Mouse (Mus musculus): ENCODE data around the gene Foxk1. TPM values are rescaled to one million over a fixed set of nuclear protein-coding genes. Genes with fewer than 3 reads are reported as not detected.

Foxk1 gene
- total and polyA plus RNA-seq, 2 experiments from 2014 or later, result 7.1 to 30.0 TPM

- H3K27me3 ChIP-seq (ENCODE audit: insufficient read depth, low read length), result no peaks in the 10 kb centered on the region
- no peak for TF ChIP-seq CTCF (IDR thresholded peaks at IDR 0.05)
- H3K9ac ChIP-seq (replicated peaks; ENCODE audit: low read length, poor library complexity, severe bottlenecking), result no peak overlapping the region
- ATAC-seq (ENCODE audit: low FRiP score), result no peak
- H3K27ac ChIP-seq (ENCODE audit: low read depth, low read length), result no peak overlapping the region
- peaks cover 10% of the 10 kb centered on the region for H3K4me1 ChIP-seq (ENCODE audit: insufficient read depth, low read length)
- no peak for DNase-seq (ENCODE audit: low spot score)
- no peak overlapping the region for H3K4me2 ChIP-seq (ENCODE audit: low read depth, low read length, poor library complexity, severe bottlenecking)
- H3K36me3 ChIP-seq (ENCODE audit: insufficient read depth, low read length), result no peaks in the 10 kb centered on the region
- H3K9me3 ChIP-seq (ENCODE audit: low read length), result no peaks in the 10 kb centered on the region
- no peak overlapping the region for H3K4me3 ChIP-seq (ENCODE audit: low read depth, low read length)
- 39% methylated on average over 6 of the region's 6 CpGs for WGBS
These were observed 15.0 kb upstream of the Foxk1 start for GRCm38 (mm10) chr5:142386329-142386728.

- Histone ChIP-seq H3K9me3 (ENCODE audit: low read length) (no peaks in the 10 kb centered on the region), H3K4me3 (ENCODE audit: low read depth, low read length) (no peak overlapping the region), H3K4me1 (ENCODE audit: insufficient read depth, low read length) (peaks cover 10% of the 10 kb centered on the region), H3K27me3 (ENCODE audit: insufficient read depth, low read length) (no peaks in the 10 kb centered on the region), H3K27ac (ENCODE audit: low read depth, low read length) (peak overlapping the region; percentile 19; the same call in 1 of the 2 replicates), H3K36me3 (ENCODE audit: insufficient read depth, low read length) (no peaks in the 10 kb centered on the region), H3K4me2 (ENCODE audit: low read depth, low read length, poor library complexity, severe bottlenecking) (no peak overlapping the region), H3K9ac (replicated peaks; ENCODE audit: low read length, poor library complexity, severe bottlenecking) (no peak overlapping the region)
- peak; percentile 23 for TF ChIP-seq CTCF (IDR thresholded peaks at IDR 0.05)
- DNase-seq (ENCODE audit: low spot score), result peak; percentile 76
- 32% methylated on average over 17 of the region's 17 CpGs for WGBS
- peak; percentile 62; the same call in 1 of the 2 replicates for ATAC-seq (ENCODE audit: low FRiP score)
These were observed 14.3 kb upstream of the Foxk1 start for GRCm38 (mm10) chr5:142386784-142387680.

GRCm38 (mm10) chr5:142387716-142388115 is 13.6 kb upstream of the Foxk1 start:
- DNase-seq (ENCODE audit: low spot score), result peak; percentile 39

GRCm38 (mm10) chr5:142391691-142392090 is 9.6 kb upstream of the Foxk1 start:
- Histone ChIP-seq H3K4me2 (ENCODE audit: low read depth, low read length, poor library complexity, severe bottlenecking) (no peak overlapping the region), H3K4me3 (ENCODE audit: low read depth, low read length) (no peak overlapping the region), H3K9ac (replicated peaks; ENCODE audit: low read length, poor library complexity, severe bottlenecking) (no peak overlapping the region), H3K27me3 (ENCODE audit: insufficient read depth, low read length) (no peaks in the 10 kb centered on the region), H3K36me3 (ENCODE audit: insufficient read depth, low read length) (no peaks in the 10 kb centered on the region), H3K9me3 (ENCODE audit: low read length) (no peaks in the 10 kb centered on the region), H3K4me1 (ENCODE audit: insufficient read depth, low read length) (peaks cover 5% of the 10 kb centered on the region; the same call in 1 of the 2 replicates), H3K27ac (ENCODE audit: low read depth, low read length) (no peak overlapping the region)
- DNase-seq (ENCODE audit: low spot score) (no peak), ATAC-seq (ENCODE audit: low FRiP score) (no peak)
- no peak for TF ChIP-seq CTCF (IDR thresholded peaks at IDR 0.05)
- WGBS, result 55% methylated on average over 5 of the region's 5 CpGs

More at GRCm38 (mm10) chr5:142387716-142388115, 13.6 kb upstream of the Foxk1 start:
- TF ChIP-seq CTCF (IDR thresholded peaks at IDR 0.05), result peak; percentile 71
- WGBS, result 72% methylated on average over 4 of the region's 4 CpGs
- H3K4me3 ChIP-seq (ENCODE audit: low read depth, low read length), result no peak overlapping the region
- H3K9me3 ChIP-seq (ENCODE audit: low read length), result no peaks in the 10 kb centered on the region
- no peak for ATAC-seq (ENCODE audit: low FRiP score)
- H3K4me1 ChIP-seq (ENCODE audit: insufficient read depth, low read length), result peaks cover 10% of the 10 kb centered on the region
- no peaks in the 10 kb centered on the region for H3K36me3 ChIP-seq (ENCODE audit: insufficient read depth, low read length)
- no peak overlapping the region for H3K9ac ChIP-seq (replicated peaks; ENCODE audit: low read length, poor library complexity, severe bottlenecking)
- H3K4me2 ChIP-seq (ENCODE audit: low read depth, low read length, poor library complexity, severe bottlenecking), result no peak overlapping the region
- no peak overlapping the region for H3K27ac ChIP-seq (ENCODE audit: low read depth, low read length)
- H3K27me3 ChIP-seq (ENCODE audit: insufficient read depth, low read length), result no peaks in the 10 kb centered on the region

GRCm38 (mm10) chr5:142394602-142395252 is 6.6 kb upstream of the Foxk1 start:
- ATAC-seq (ENCODE audit: low FRiP score), result no peak
- H3K27me3 ChIP-seq (ENCODE audit: insufficient read depth, low read length), result no peaks in the 10 kb centered on the region
- no peaks in the 10 kb centered on the region for H3K36me3 ChIP-seq (ENCODE audit: insufficient read depth, low read length)
- no peak overlapping the region for H3K4me2 ChIP-seq (ENCODE audit: low read depth, low read length, poor library complexity, severe bottlenecking)
- no peak overlapping the region for H3K4me3 ChIP-seq (ENCODE audit: low read depth, low read length)
- WGBS, result 93% methylated on average over 6 of the region's 6 CpGs
- TF ChIP-seq CTCF (IDR thresholded peaks at IDR 0.05), result peak; percentile 49
- H3K4me1 ChIP-seq (ENCODE audit: insufficient read depth, low read length), result no peaks in the 10 kb centered on the region
- no peaks in the 10 kb centered on the region for H3K9me3 ChIP-seq (ENCODE audit: low read length)
- DNase-seq (ENCODE audit: low spot score), result no peak
- H3K9ac ChIP-seq (replicated peaks; ENCODE audit: low read length, poor library complexity, severe bottlenecking), result no peak overlapping the region
- no peak overlapping the region for H3K27ac ChIP-seq (ENCODE audit: low read depth, low read length)

GRCm38 (mm10) chr5:142395909-142396308 is 5.4 kb upstream of the Foxk1 start:
- H3K27ac ChIP-seq (ENCODE audit: low read depth, low read length), result no peak overlapping the region
- 0 out of 2 replicates have a peak, but pooled peaks cover 7% of the 10 kb centered on the region for H3K4me1 ChIP-seq (ENCODE audit: insufficient read depth, low read length)
- no peaks in the 10 kb centered on the region for H3K9me3 ChIP-seq (ENCODE audit: low read length)
- TF ChIP-seq CTCF (IDR thresholded peaks at IDR 0.05), result no peak
- H3K36me3 ChIP-seq (ENCODE audit: insufficient read depth, low read length), result no peaks in the 10 kb centered on the region
- H3K4me2 ChIP-seq (ENCODE audit: low read depth, low read length, poor library complexity, severe bottlenecking), result no peak overlapping the region
- DNase-seq (ENCODE audit: low spot score) (no peak), ATAC-seq (ENCODE audit: low FRiP score) (no peak)
- H3K9ac ChIP-seq (replicated peaks; ENCODE audit: low read length, poor library complexity, severe bottlenecking), result no peak overlapping the region
- WGBS, result 19% methylated on average over 5 of the region's 5 CpGs
- H3K27me3 ChIP-seq (ENCODE audit: insufficient read depth, low read length), result no peaks in the 10 kb centered on the region
- H3K4me3 ChIP-seq (ENCODE audit: low read depth, low read length), result no peak overlapping the region

Data from midbrain, postnatal 0 days (tissue).